Mouse (Mus musculus) forebrain, embryonic 11.5 days (tissue): ENCODE data around the gene Smchd1. TPM values are rescaled to one million over a fixed set of nuclear protein-coding genes. Genes with fewer than 3 reads are reported as not detected.

ENCODE experiments used
- ATAC-seq: fragments of 200-750 bp; cut with Nextera tagmentation; replicated peaks from 2 replicates; pipeline ENCODE4 v1.8.0; 2017; ENCODE audit warnings: moderate TSS enrichment; ENCODE audit not compliant: low FRiP score
- DNase-seq: peaks from one replicate; pipeline ENCODE4 v3.0.0-alpha.2; 2017; ENCODE audit warnings: low spot score
- H3K27ac ChIP-seq: fragments of 300-500 bp; sonication (generic); 2 replicates; pipeline ENCODE4 v1.5.1; 2014; ENCODE audit warnings: low read depth, low read length
- H3K27me3 ChIP-seq: fragments of 300-500 bp; sonication (generic); 2 replicates; pipeline ENCODE4 v1.6.1; 2014; ENCODE audit warnings: mild to moderate bottlenecking, low read length, mixed read lengths; ENCODE audit not compliant: control insufficient read depth, insufficient read depth
- H3K36me3 ChIP-seq: fragments of 300-500 bp; sonication (generic); 2 replicates; pipeline ENCODE4 v1.6.1; 2014; ENCODE audit warnings: mild to moderate bottlenecking, low read length, moderate library complexity, mixed read lengths; ENCODE audit not compliant: control insufficient read depth, insufficient read depth
- H3K4me1 ChIP-seq: fragments of 300-500 bp; sonication (generic); replicated peaks from 2 replicates; pipeline ENCODE4 v1.6.1; 2014; ENCODE audit warnings: low read length, mixed read lengths; ENCODE audit not compliant: control insufficient read depth, insufficient read depth
- H3K4me2 ChIP-seq: fragments of 300-500 bp; sonication (generic); 2 replicates; pipeline ENCODE4 v1.6.1; 2014; ENCODE audit warnings: low read depth, mild to moderate bottlenecking, low read length, moderate library complexity, mixed read lengths; ENCODE audit not compliant: severe bottlenecking
- H3K4me3 ChIP-seq: fragments of 300-500 bp; sonication (generic); 2 replicates; pipeline ENCODE4 v1.5.1; 2014; ENCODE audit warnings: low read depth, low read length
- H3K9ac ChIP-seq: fragments of 300-500 bp; sonication (generic); 2 replicates; pipeline ENCODE4 v1.6.1; 2014; ENCODE audit warnings: low read length
- H3K9me3 ChIP-seq: fragments of 300-500 bp; sonication (generic); 2 replicates; pipeline ENCODE4 v1.6.1; 2016; ENCODE audit warnings: low read length, mixed read lengths; ENCODE audit not compliant: control insufficient read depth
- WGBS: fragments of 180-500 bp; shearing (Covaris S2); extraction: QIAGEN DNeasy Blood & Tissue Kit; methylation state at CpG from one replicate; pipeline ENCODE4 v1.1.7; 2014; 5-methylcytosine and 5-hydroxymethylcytosine counted together
- polyA plus RNA-seq: library from polyadenylated mRNA; unstranded; fragments of >200 nt; fragmentation: Nextera tagmentation; extraction: Ambion mirVana; gene quantifications from 2 replicates; pipeline ENCODE4 v1.2.1, GENCODE M21; 2014

Smchd1 gene
- polyA plus RNA-seq, 1 experiment from 2014 or later = 92.9 TPM

GRCm38 (mm10) chr17:71301413-71301812 is 173.7 kb downstream of the Smchd1 start:
- H3K27me3 ChIP-seq = no peaks in the 10 kb centered on the region
- H3K4me2 ChIP-seq = no peak overlapping the region
- no peaks in the 10 kb centered on the region for H3K4me1 ChIP-seq
- no peak for ATAC-seq
- 79% methylated on average over 5 of the region's 5 CpGs for WGBS
- no peaks in the 10 kb centered on the region for H3K9me3 ChIP-seq
- no peak overlapping the region for H3K27ac ChIP-seq
- H3K4me3 ChIP-seq = no peak overlapping the region
- no peak overlapping the region for H3K9ac ChIP-seq
- no peaks in the 10 kb centered on the region for H3K36me3 ChIP-seq
- no peak for DNase-seq

GRCm38 (mm10) chr17:71300338-71300737 is 174.8 kb downstream of the Smchd1 start:
- Histone ChIP-seq H3K9ac (no peak overlapping the region), H3K4me1 (no peaks in the 10 kb centered on the region), H3K4me3 (no peak overlapping the region), H3K9me3 (no peaks in the 10 kb centered on the region), H3K27me3 (no peaks in the 10 kb centered on the region), H3K36me3 (no peaks in the 10 kb centered on the region), H3K27ac (no peak overlapping the region), H3K4me2 (no peak overlapping the region)
- ATAC-seq (no peak), DNase-seq (no peak)
- WGBS = 92% methylated on average over 2 of the region's 2 CpGs

GRCm38 (mm10) chr17:71299879-71300278 is 175.3 kb downstream of the Smchd1 start:
- no peaks in the 10 kb centered on the region for H3K27me3 ChIP-seq
- no peaks in the 10 kb centered on the region for H3K9me3 ChIP-seq
- 96% methylated on average over 4 of the region's 4 CpGs for WGBS
- H3K4me1 ChIP-seq = no peaks in the 10 kb centered on the region
- ATAC-seq = no peak
- DNase-seq = no peak
- H3K4me2 ChIP-seq = no peak overlapping the region
- H3K4me3 ChIP-seq = no peak overlapping the region
- no peak overlapping the region for H3K27ac ChIP-seq
- no peaks in the 10 kb centered on the region for H3K36me3 ChIP-seq
- H3K9ac ChIP-seq = no peak overlapping the region

- H3K27me3 ChIP-seq = no peaks in the 10 kb centered on the region
- H3K4me1 ChIP-seq = no peaks in the 10 kb centered on the region
- no peaks in the 10 kb centered on the region for H3K9me3 ChIP-seq
- DNase-seq (no peak), ATAC-seq (no peak)
- no peaks in the 10 kb centered on the region for H3K36me3 ChIP-seq
- no peak overlapping the region for H3K27ac ChIP-seq
- no peak overlapping the region for H3K4me2 ChIP-seq
- WGBS = 89% methylated on average over 3 of the region's 3 CpGs
- no peak overlapping the region for H3K4me3 ChIP-seq
- no peak overlapping the region for H3K9ac ChIP-seq
These were observed 180.6 kb downstream of the Smchd1 start for GRCm38 (mm10) chr17:71294570-71294969.

Other genes with a start within 250 kb of the Smchd1 start
- 10.3 and 11.7 TPM in 2 replicates for gene Emilin2, start 163.4 kb downstream of the Smchd1 start, polyA plus RNA-seq
- 4.4 and 6.1 TPM in 2 replicates for gene Gm4707, start 15.4 kb downstream of the Smchd1 start, polyA plus RNA-seq
- 69.3 and 70.5 TPM in 2 replicates for gene Ndc80, start 51.5 kb upstream of the Smchd1 start, polyA plus RNA-seq
- gene Spdya, start 76.7 kb upstream of the Smchd1 start, polyA plus RNA-seq = 1.3 and 2.2 TPM in 2 replicates
- gene Wdr43, start 140.6 kb upstream of the Smchd1 start, polyA plus RNA-seq = 96.1 and 98.1 TPM in 2 replicates
- 0.05 and 0.13 TPM in 2 replicates for gene Togaram2, start 197.9 kb upstream of the Smchd1 start, polyA plus RNA-seq